Mouse (Mus musculus): ENCODE measurements around the gene H2-T23.
"Not testable (repeated sequence)": the region's sequence is repeated elsewhere in the genome, so short reads cannot be mapped to it uniquely, and the experiment has no call there.

Gene H2-T23

GRCm38 (mm10) chr17:36032351-36032875 is at the start of gene H2-T23:
Gene H2-T23, minus strand, starts transcription at chr17:36032855.
- peak; percentile 68 to 73 for DNase-seq

GRCm38 (mm10) chr17:36081901-36082300 is 49.2 kb upstream of the H2-T23 start:
- not testable (repeated sequence) for DNase-seq

GRCm38 (mm10) chr17:36060829-36061228 is 28.2 kb upstream of the H2-T23 start:
- peak; percentile 81 to 87 for DNase-seq

GRCm38 (mm10) chr17:36058362-36058761 is 25.7 kb upstream of the H2-T23 start, which contains the start of gene Gm11127:
Gene Gm11127, minus strand, starts transcription at chr17:36058371.
- not testable (repeated sequence) for DNase-seq

- not testable (repeated sequence) for DNase-seq
Measured at GRCm38 (mm10) chr17:36057927-36058326, 25.3 kb upstream of the H2-T23 start.

GRCm38 (mm10) chr17:36043286-36043685 is 10.6 kb upstream of the H2-T23 start:
- DNase-seq = no peak

GRCm38 (mm10) chr17:36042610-36043169 is 10.0 kb upstream of the H2-T23 start, which contains the start of the genes H2-T22 and Gm6034:
Gene H2-T22, minus strand, starts transcription at chr17:36042747.
Gene Gm6034, plus strand, starts transcription at chr17:36042961.
- DNase-seq = peak; percentile 86 to 91

GRCm38 (mm10) chr17:36042055-36042454 is 9.4 kb upstream of the H2-T23 start:
- peak in 1 of 2 experiments; percentile 21 for DNase-seq

- not testable (repeated sequence) for DNase-seq
Measured at GRCm38 (mm10) chr17:36040604-36041003, 7.9 kb upstream of the H2-T23 start.

- not testable (repeated sequence) for DNase-seq
Measured at GRCm38 (mm10) chr17:36036126-36036525, 3.5 kb upstream of the H2-T23 start.

- DNase-seq = peak; percentile 64 to 65
Measured at GRCm38 (mm10) chr17:36035010-36035638, 2.5 kb upstream of the H2-T23 start.

GRCm38 (mm10) chr17:36034524-36034923 is 1.9 kb upstream of the H2-T23 start:
- not testable (repeated sequence) for DNase-seq

- peak; percentile 64 to 71 for DNase-seq
Measured at GRCm38 (mm10) chr17:36031583-36032331, 898 bp downstream of the H2-T23 start.

GRCm38 (mm10) chr17:36030703-36031582 is 1.7 kb downstream of the H2-T23 start:
- DNase-seq = not testable (repeated sequence)

GRCm38 (mm10) chr17:36030046-36030702 is 2.5 kb downstream of the H2-T23 start:
- DNase-seq = peak in 1 of 2 experiments; percentile 36

GRCm38 (mm10) chr17:36028879-36029619 is 3.6 kb downstream of the H2-T23 start:
- DNase-seq = no peak

- DNase-seq = no peak
Measured at GRCm38 (mm10) chr17:36027663-36028062, 5.0 kb downstream of the H2-T23 start.

GRCm38 (mm10) chr17:36025901-36026300 is 6.8 kb downstream of the H2-T23 start:
- no peak for DNase-seq

- no peak for DNase-seq
Measured at GRCm38 (mm10) chr17:36025197-36025596, 7.5 kb downstream of the H2-T23 start.

GRCm38 (mm10) chr17:36023710-36024654 is 8.7 kb downstream of the H2-T23 start:
- peak; percentile 48 to 67 for DNase-seq

Measured in lung, adult 18-20 months (tissue).